In the genomic region with DNA sequence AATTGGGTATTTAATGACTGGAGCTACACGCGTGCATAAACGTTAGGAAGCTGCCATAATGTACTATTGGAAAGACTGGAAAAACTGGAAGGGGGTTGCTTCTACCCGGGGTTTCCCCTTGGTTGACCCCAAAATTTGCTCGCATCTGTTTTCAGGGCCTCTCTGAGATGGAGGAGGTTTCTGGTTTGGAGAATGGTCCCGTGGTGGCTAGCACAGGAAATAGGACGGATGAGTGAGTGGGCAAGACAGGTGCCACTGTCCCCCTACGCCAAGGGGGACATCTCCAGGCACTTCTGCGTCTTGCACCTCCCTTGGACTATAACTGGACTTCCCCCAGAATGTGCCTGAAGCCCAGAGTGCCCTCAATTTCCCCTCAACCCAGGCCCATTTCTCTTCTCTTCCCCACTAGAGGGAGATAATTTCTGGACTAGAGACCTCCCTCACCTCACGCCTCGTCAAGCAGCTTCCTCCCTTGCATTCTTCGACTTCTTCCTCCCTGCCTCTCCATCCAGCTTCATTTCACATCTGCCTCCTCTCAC, we compare ENCODE assay signal across 8 mouse cellular contexts. TPM values are rescaled to one million over a fixed set of nuclear protein-coding genes. Genes with fewer than 3 reads are reported as not detected.
DNase-seq lines count a peak whose midpoint lies in the region; ATAC-seq and TF ChIP-seq lines count a peak whose summit lies in the region.

No protein-coding gene starts in this region.

- H3K9ac ChIP-seq in heart, embryonic 14.5 days (ENCODE audit: low read length): peak overlapping the region; percentile 96

- ATAC-seq in heart, embryonic 14.5 days (ENCODE audit: insufficient number of reproducible peaks, insufficient read depth, low FRiP score, low read depth): 0 out of 2 replicates have a peak, but pooled peaks have one; percentile 0
- peak; percentile 7 for ATAC-seq in Patski
- ATAC-seq in hematopoietic stem cell, adult 5-6 weeks (replicated peaks in 1 of 2; ENCODE audit: insufficient read depth in 1 of 2, low FRiP score in 2 of 2, low TSS enrichment in 1 of 2, low read depth in 1 of 2, poor library complexity in 2 of 2, severe bottlenecking in 2 of 2): peak; percentile 43 to 46
- ATAC-seq in megakaryocyte progenitor cell, adult 5-6 weeks (replicated peaks; ENCODE audit: poor library complexity): peak; percentile 26

- no peak for TF ChIP-seq CTCF in Patski (IDR thresholded peaks at IDR 0.05)

- in situ Hi-C loops in Patski (cut with MboI; ENCODE audit: low pct_unique_long_range_greater_than_20kb): no loop called here

- no peaks in the 10 kb centered on the region for H3K9me3 ChIP-seq in heart, embryonic 14.5 days (ENCODE audit: control insufficient read depth, low read length)

- peak overlapping the region; percentile 63 to 67 for H3K4me3 ChIP-seq in heart, embryonic 14.5 days (ENCODE audit: control insufficient read depth in 1 of 2, insufficient read depth in 1 of 2, low read depth in 1 of 2, low read length in 2 of 2)

- peaks cover 18 to 46% of the 10 kb centered on the region in 2 experiments for H3K4me1 ChIP-seq in heart, embryonic 14.5 days (ENCODE audit: control insufficient read depth in 2 of 2, insufficient read depth in 2 of 2, low read length in 2 of 2)

- H3K27me3 ChIP-seq in heart, embryonic 14.5 days (ENCODE audit: control insufficient read depth, insufficient read depth, low read length): no peaks in the 10 kb centered on the region
- H3K27me3 ChIP-seq in Patski: no peaks in the 10 kb centered on the region

- intact Hi-C loops in heart, postnatal 36 days (cut with DNase I): no loop called here

- POLR2A ChIA-PET in Patski (lab: Charles Lee): interaction anchor here (1.3 to 1.6 kb wide), 3 partner anchors 8 to 33 kb away, joined by 3 to 5 read pairs (median 5); no protein-coding TSS in a partner anchor

- DNase-seq in heart, postnatal 36 days: no peak
- no peak for DNase-seq in Patski (ENCODE audit: low read depth, low spot score)
- no peak for DNase-seq in adrenal gland, adult (ENCODE audit: inconsistent age in 2 of 2, low spot score in 1 of 2)
- DNase-seq in gastrocnemius, adult 8-10 months (ENCODE audit: low spot score in 2 of 2): no peak
- DNase-seq in layer of hippocampus, postnatal 10 days (ENCODE audit: low spot score in 2 of 2): no peak

- H3K4me2 ChIP-seq in heart, embryonic 14.5 days (ENCODE audit: low read length): peak overlapping the region; percentile 87

- 32% methylated on average over 12 of the region's 12 CpGs for WGBS in heart, embryonic 14.5 days

- CTCF ChIA-PET in Patski (lab: Charles Lee): interaction anchor here (1.1 to 6.0 kb wide), 4 partner anchors 10 to 135 kb away, joined by 3 to 43 read pairs (median 6); no protein-coding TSS in a partner anchor

- H3K36me3 ChIP-seq in heart, embryonic 14.5 days (ENCODE audit: control insufficient read depth, insufficient read depth, low read length): no peaks in the 10 kb centered on the region

- peak overlapping the region; percentile 84 to 100 for H3K27ac ChIP-seq in heart, embryonic 14.5 days (replicated peaks in 1 of 2; ENCODE audit: control insufficient read depth in 1 of 2, insufficient read depth in 1 of 2, low read depth in 2 of 2, low read length in 2 of 2)

RNA-seq across cellular contexts. Expression of a gene that starts 1.4 kb away (rescaled TPM):
- 19.2 and 19.9 TPM in 2 replicates for polyA plus RNA-seq in heart, embryonic 14.5 days (2014; fragmentation: Nextera tagmentation; extraction: Ambion mirVana)
- 10 to 100 TPM; 27.8 to 31.7 TPM for total RNA-seq in heart, postnatal 36 days (2021)
- polyA plus RNA-seq in Patski (2021): 74.8 TPM
- 15.8 TPM in 2 replicates for total RNA-seq in hematopoietic stem cell, adult 5-6 weeks (2017)
- total RNA-seq in megakaryocyte progenitor cell, adult 5-6 weeks (2015): 6.5 and 8.5 TPM in 2 replicates
- 8.2 and 15.1 TPM in 2 replicates for total RNA-seq in megakaryocyte progenitor cell, adult 5-6 weeks (2017)
- total RNA-seq in gastrocnemius, adult 8-10 months (2022): 10 to 100 TPM in 3 of 4 experiments, 1 to 10 TPM in 1; 9.9 to 14.0 (median 13.0) TPM
- 10 to 100 TPM; 43.5 to 45.0 TPM for total RNA-seq in layer of hippocampus, postnatal 10 days (2021)

RNA-seq across cellular contexts. Expression of a gene that starts 3.7 kb away (rescaled TPM):
- 1.2 and 1.5 TPM in 2 replicates for polyA plus RNA-seq in heart, embryonic 14.5 days (2014; fragmentation: Nextera tagmentation; extraction: Ambion mirVana)
- 1 to 10 TPM; 2.1 to 2.3 TPM for total RNA-seq in heart, postnatal 36 days (2021)
- 3.4 TPM for polyA plus RNA-seq in Patski (2021)
- not detected in 2 replicates for total RNA-seq in hematopoietic stem cell, adult 5-6 weeks (2017)
- 0.30 TPM in 1 of 2 replicates, not detected in the other for total RNA-seq in megakaryocyte progenitor cell, adult 5-6 weeks (2015)
- not detected in 2 replicates for total RNA-seq in megakaryocyte progenitor cell, adult 5-6 weeks (2017)
- total RNA-seq in gastrocnemius, adult 8-10 months (2022): 1 to 10 TPM in 3 of 4 experiments, under 1 TPM in 1; 0.60 to 1.4 (median 1.2) TPM
- under 1 TPM in 1 of 2 experiments, not detected in 1; 0.51 TPM for total RNA-seq in layer of hippocampus, postnatal 10 days (2021)

RNA-seq across cellular contexts. Expression of a gene that starts 23.1 kb away (rescaled TPM):
- 0.19 TPM in 1 of 2 replicates, not detected in the other for polyA plus RNA-seq in heart, embryonic 14.5 days (2014; fragmentation: Nextera tagmentation; extraction: Ambion mirVana)
- total RNA-seq in heart, postnatal 36 days (2021): not detected
- polyA plus RNA-seq in Patski (2021): not detected
- not detected in 2 replicates for total RNA-seq in hematopoietic stem cell, adult 5-6 weeks (2017)
- total RNA-seq in megakaryocyte progenitor cell, adult 5-6 weeks (2015): not detected in 2 replicates
- total RNA-seq in megakaryocyte progenitor cell, adult 5-6 weeks (2017): not detected in 2 replicates
- not detected for total RNA-seq in gastrocnemius, adult 8-10 months (2022)
- not detected for total RNA-seq in layer of hippocampus, postnatal 10 days (2021)

RNA-seq across cellular contexts. Expression of a gene that starts 34.6 kb away (rescaled TPM):
- polyA plus RNA-seq in heart, embryonic 14.5 days (2014; fragmentation: Nextera tagmentation; extraction: Ambion mirVana): 50.6 and 59.6 TPM in 2 replicates
- total RNA-seq in heart, postnatal 36 days (2021): 10 to 100 TPM; 30.3 to 34.7 TPM
- 80.2 TPM for polyA plus RNA-seq in Patski (2021)
- 28.4 and 44.7 TPM in 2 replicates for total RNA-seq in hematopoietic stem cell, adult 5-6 weeks (2017)
- total RNA-seq in megakaryocyte progenitor cell, adult 5-6 weeks (2015): 3.0 and 9.1 TPM in 2 replicates
- total RNA-seq in megakaryocyte progenitor cell, adult 5-6 weeks (2017): 5.0 and 15.2 TPM in 2 replicates
- 1 to 10 TPM; 5.7 to 9.4 (median 6.2) TPM for total RNA-seq in gastrocnemius, adult 8-10 months (2022)
- total RNA-seq in layer of hippocampus, postnatal 10 days (2021): 10 to 100 TPM; 53.4 to 59.6 TPM
